Mouse (Mus musculus): ENCODE results near the gene Krtap22-2.
"Not testable (repeated sequence)": the region's sequence is repeated elsewhere in the genome, so short reads cannot be mapped to it uniquely, and the experiment has no call there.

Krtap22-2 gene

DNA sequence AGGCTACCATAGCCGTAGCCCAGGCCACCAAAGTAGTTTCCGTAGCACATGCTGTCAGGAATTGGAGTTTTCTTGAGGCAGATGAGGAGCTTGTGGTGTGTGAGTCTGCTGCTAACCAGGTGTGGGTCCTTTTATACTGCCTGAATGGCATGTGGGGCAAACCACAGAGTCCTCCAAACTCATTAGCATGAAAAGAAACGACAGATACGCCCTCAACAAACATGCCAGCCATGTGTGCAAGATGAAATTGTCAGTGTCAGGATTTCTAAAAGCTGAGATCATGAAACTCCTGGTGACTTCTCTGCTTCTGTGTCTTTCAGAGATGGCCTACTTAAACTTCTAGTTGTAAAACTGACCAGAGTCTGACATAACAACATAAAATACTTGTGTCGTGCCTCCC lies at the start of gene Krtap22-2:
Gene Krtap22-2, minus strand, starts transcription at position 101 of the 400 bp plus-strand sequence.
- no peak for DNase-seq (ENCODE audit: low spot score)

DNA sequence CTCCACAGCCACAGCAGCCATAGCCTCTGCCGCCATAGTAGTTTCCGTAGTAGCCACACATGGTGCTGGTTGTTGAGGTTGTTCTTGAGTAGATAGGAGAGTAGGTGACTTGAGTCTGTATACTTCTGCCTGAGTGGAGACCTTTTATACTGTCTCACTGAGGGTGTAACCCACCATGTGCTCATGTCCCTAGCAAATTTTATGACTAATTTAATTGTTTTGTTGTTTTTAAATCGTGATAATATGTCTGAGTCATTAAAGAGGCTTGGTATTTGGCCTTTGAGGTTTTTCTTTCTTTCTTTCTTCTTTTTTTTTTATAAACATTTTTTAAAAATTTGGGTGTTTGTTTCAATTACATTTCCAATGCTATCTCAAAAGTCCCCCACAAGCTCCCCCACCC lies 37.2 kb upstream of the Krtap22-2 start, which contains the start of gene Krtap6-5:
Gene Krtap6-5, minus strand, starts transcription at position 101 of the 400 bp plus-strand sequence.
- DNase-seq (ENCODE audit: low spot score), result no peak

GRCm38 (mm10) chr16:89041372-89041771 lies 30.8 kb upstream of the Krtap22-2 start, which contains the start of gene Gm10228:
Gene Gm10228 (minus strand): TSS chr16:89041472.
- not testable (repeated sequence) for DNase-seq (ENCODE audit: low spot score)

- DNase-seq (ENCODE audit: low spot score), result not testable (repeated sequence)
These were observed 20.8 kb upstream of the Krtap22-2 start, which contains the start of gene Krtap6-1 for GRCm38 (mm10) chr16:89031399-89031798. Gene Krtap6-1 (plus strand): TSS chr16:89031699.

DNA sequence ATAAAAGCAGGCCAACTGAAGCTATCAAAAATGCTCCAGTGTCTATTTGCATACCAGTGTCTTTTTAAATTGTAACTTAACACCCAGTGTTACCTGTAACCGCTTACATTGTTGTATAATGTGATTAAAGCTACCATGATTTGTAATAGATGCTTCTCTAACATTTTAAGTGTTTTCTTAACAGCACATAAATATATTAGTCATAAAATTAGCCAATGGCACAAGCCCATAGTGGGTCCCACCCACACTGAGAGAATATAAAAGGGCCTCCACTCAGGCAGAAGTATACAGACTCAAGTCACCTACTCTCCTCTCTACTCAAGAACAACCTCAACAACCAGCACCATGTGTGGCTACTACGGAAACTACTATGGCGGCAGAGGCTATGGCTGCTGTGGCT lies 4.4 kb upstream of the Krtap22-2 start, which contains the start of gene Gm10229:
Gene Gm10229, plus strand, starts transcription at position 301 of the 400 bp plus-strand sequence.
- DNase-seq (ENCODE audit: low spot score), result not testable (repeated sequence)

GRCm38 (mm10) chr16:89013973-89014372 lies 3.4 kb upstream of the Krtap22-2 start:
- DNase-seq (ENCODE audit: low spot score), result no peak

DNA sequence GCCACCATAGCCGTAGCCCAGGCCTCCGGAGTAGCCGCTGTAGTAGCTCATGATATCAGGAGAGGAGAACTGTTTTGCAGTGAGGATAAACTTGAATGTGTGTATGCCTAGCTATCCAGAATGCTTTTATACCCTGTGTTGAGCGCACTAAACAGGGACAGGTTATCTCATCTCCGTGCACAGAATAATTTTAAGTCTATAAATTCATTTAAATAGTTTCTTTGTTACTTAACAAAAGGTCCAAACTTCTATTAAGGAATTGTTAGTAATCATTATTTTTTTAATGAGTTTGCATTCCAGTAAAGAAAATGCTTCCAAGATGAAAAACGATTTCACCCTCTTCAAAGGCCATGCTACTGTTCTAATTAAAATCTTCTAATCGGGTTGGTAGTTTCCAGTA lies 47.8 kb downstream of the Krtap22-2 start, which contains the start of gene Krtap16-3:
Gene Krtap16-3, minus strand, starts transcription at position 101 of the 400 bp plus-strand sequence.
- DNase-seq (ENCODE audit: low spot score), result no peak
